Mouse (Mus musculus) MEL-GATA-1-ER (cell line): ENCODE results near the gene Slc17a5.

Experiments
- DNase-seq: peaks from one replicate; pipeline ENCODE4 v3.0.0-alpha.2; 2012; ENCODE audit warnings: low read depth; ENCODE audit errors: extremely low read depth

Slc17a5 gene

GRCm38 (mm10) chr9:78559479-78559878, 28.4 kb downstream of the Slc17a5 start:
- no peak for DNase-seq

GRCm38 (mm10) chr9:78558586-78559214, 29.1 kb downstream of the Slc17a5 start:
- DNase-seq: no peak

GRCm38 (mm10) chr9:78557041-78557440, 30.8 kb downstream of the Slc17a5 start:
- DNase-seq: no peak

- DNase-seq: peak; percentile 43
Measured at GRCm38 (mm10) chr9:78552984-78553383, 34.9 kb downstream of the Slc17a5 start.

GRCm38 (mm10) chr9:78551761-78552160, 36.1 kb downstream of the Slc17a5 start:
- DNase-seq: no peak

GRCm38 (mm10) chr9:78547742-78548141, 40.1 kb downstream of the Slc17a5 start:
- DNase-seq: no peak

- DNase-seq: no peak
Measured at GRCm38 (mm10) chr9:78546944-78547343, 40.9 kb downstream of the Slc17a5 start.

GRCm38 (mm10) chr9:78541758-78542157, 46.1 kb downstream of the Slc17a5 start:
- no peak for DNase-seq

GRCm38 (mm10) chr9:78538421-78538820, 49.4 kb downstream of the Slc17a5 start:
- DNase-seq: no peak

GRCm38 (mm10) chr9:78537154-78537873, 50.5 kb downstream of the Slc17a5 start:
- no peak for DNase-seq

- no peak for DNase-seq
Measured at GRCm38 (mm10) chr9:78534606-78535005, 53.2 kb downstream of the Slc17a5 start.

- DNase-seq: no peak
Measured at GRCm38 (mm10) chr9:78533296-78533935, 54.4 kb downstream of the Slc17a5 start.

- DNase-seq: no peak
Measured at GRCm38 (mm10) chr9:78532341-78532819, 55.5 kb downstream of the Slc17a5 start.

GRCm38 (mm10) chr9:78531816-78532215, 56.0 kb downstream of the Slc17a5 start:
- no peak for DNase-seq

- DNase-seq: peak; percentile 61
Measured at GRCm38 (mm10) chr9:78527767-78528381, 60.0 kb downstream of the Slc17a5 start.

- DNase-seq: peak; percentile 75
Measured at GRCm38 (mm10) chr9:78527301-78527761, 60.5 kb downstream of the Slc17a5 start.

GRCm38 (mm10) chr9:78526206-78526605, 61.6 kb downstream of the Slc17a5 start:
- DNase-seq: no peak

GRCm38 (mm10) chr9:78525451-78526135, 62.2 kb downstream of the Slc17a5 start:
- DNase-seq: no peak

GRCm38 (mm10) chr9:78521689-78522088, 66.2 kb downstream of the Slc17a5 start:
- no peak for DNase-seq

GRCm38 (mm10) chr9:78520780-78521601, 66.8 kb downstream of the Slc17a5 start:
- no peak for DNase-seq
